Mouse (Mus musculus) embryonic fibroblast, embryonic 13.5 days (primary cell): ENCODE results near the gene Arhgap6. TPM values are rescaled to one million over a fixed set of nuclear protein-coding genes. Genes with fewer than 3 reads are reported as not detected.

ENCODE experiments used
- H3K27ac ChIP-seq: 2 replicates; pipeline ENCODE4 v1.5.1; 2012; ENCODE audit warnings: low read length, control low read depth, inconsistent platforms; ENCODE audit not compliant: insufficient read depth
- H3K4me1 ChIP-seq: 2 replicates; pipeline ENCODE4 v1.6.1; 2011; ENCODE audit warnings: low read length; ENCODE audit not compliant: control insufficient read depth, insufficient read depth
- H3K4me3 ChIP-seq: 2 replicates; pipeline ENCODE4 v1.5.1; 2011; ENCODE audit warnings: mild to moderate bottlenecking, control low read depth, low read length; ENCODE audit not compliant: insufficient read depth
- CTCF ChIP-seq: IDR thresholded peaks from 2 replicates; pipeline ENCODE4 v1.5.1; 2011; ENCODE audit warnings: mild to moderate bottlenecking, control low read depth, low read length, moderate library complexity, borderline replicate concordance; ENCODE audit not compliant: insufficient read depth
- POLR2A ChIP-seq: IDR thresholded peaks from 2 replicates; pipeline ENCODE4 v1.6.1; 2011; ENCODE audit warnings: low read depth, mild to moderate bottlenecking, control low read depth, low read length, moderate library complexity
- polyA plus RNA-seq: library from polyadenylated mRNA; stranded (reverse); fragments of >200 nt; gene quantifications from 2 replicates; pipeline ENCODE4 v1.2.4, GENCODE M21; 2011; ENCODE audit warnings: low read depth; ENCODE audit not compliant: missing spikeins, insufficient read length

Gene Arhgap6
- polyA plus RNA-seq, 1 experiment: 3.9 TPM

- no peak for TF ChIP-seq CTCF
- no peak for TF ChIP-seq POLR2A
- Histone ChIP-seq H3K27ac (no peak overlapping the region), H3K4me3 (no peak overlapping the region), H3K4me1 (no peaks in the 10 kb centered on the region)
Measured at GRCm38 (mm10) chrX:168874688-168875087, 79.8 kb downstream of the Arhgap6 start.

GRCm38 (mm10) chrX:168903557-168903956 lies 108.7 kb downstream of the Arhgap6 start:
- Histone ChIP-seq H3K27ac (no peak overlapping the region), H3K4me3 (no peak overlapping the region), H3K4me1 (no peaks in the 10 kb centered on the region)
- TF ChIP-seq CTCF (no peak), POLR2A (no peak)

- no peak for TF ChIP-seq POLR2A
- TF ChIP-seq CTCF: no peak
- Histone ChIP-seq H3K4me3 (no peak overlapping the region), H3K4me1 (no peaks in the 10 kb centered on the region), H3K27ac (no peak overlapping the region)
Measured at GRCm38 (mm10) chrX:168904086-168904485, 109.2 kb downstream of the Arhgap6 start.

GRCm38 (mm10) chrX:168907586-168907985 lies 112.7 kb downstream of the Arhgap6 start:
- Histone ChIP-seq H3K27ac (no peak overlapping the region), H3K4me1 (no peaks in the 10 kb centered on the region), H3K4me3 (no peak overlapping the region)
- TF ChIP-seq CTCF: no peak
- no peak for TF ChIP-seq POLR2A

GRCm38 (mm10) chrX:168913519-168913918 lies 118.6 kb downstream of the Arhgap6 start:
- TF ChIP-seq CTCF (no peak), POLR2A (no peak)
- no peaks in the 10 kb centered on the region for H3K4me1 ChIP-seq
- H3K27ac ChIP-seq: no peak overlapping the region
- no peak overlapping the region for H3K4me3 ChIP-seq

- Histone ChIP-seq H3K4me3 (no peak overlapping the region), H3K27ac (no peak overlapping the region), H3K4me1 (no peaks in the 10 kb centered on the region)
- TF ChIP-seq POLR2A (no peak), CTCF (no peak)
Measured at GRCm38 (mm10) chrX:168920942-168921341, 126.0 kb downstream of the Arhgap6 start.

- TF ChIP-seq POLR2A: no peak
- no peak for TF ChIP-seq CTCF
- no peaks in the 10 kb centered on the region for H3K4me1 ChIP-seq
- H3K4me3 ChIP-seq: no peak overlapping the region
- H3K27ac ChIP-seq: no peak overlapping the region
Measured at GRCm38 (mm10) chrX:168932420-168932819, 137.5 kb downstream of the Arhgap6 start.

GRCm38 (mm10) chrX:168935447-168935846 lies 140.5 kb downstream of the Arhgap6 start:
- TF ChIP-seq CTCF (no peak), POLR2A (no peak)
- Histone ChIP-seq H3K4me1 (no peaks in the 10 kb centered on the region), H3K27ac (no peak overlapping the region), H3K4me3 (no peak overlapping the region)

GRCm38 (mm10) chrX:168937941-168938340 lies 143.0 kb downstream of the Arhgap6 start:
- no peaks in the 10 kb centered on the region for H3K4me1 ChIP-seq
- TF ChIP-seq POLR2A (no peak), CTCF (no peak)
- no peak overlapping the region for H3K27ac ChIP-seq
- H3K4me3 ChIP-seq: no peak overlapping the region

- Histone ChIP-seq H3K4me3 (no peak overlapping the region), H3K27ac (no peak overlapping the region), H3K4me1 (no peaks in the 10 kb centered on the region)
- no peak for TF ChIP-seq POLR2A
- no peak for TF ChIP-seq CTCF
Measured at GRCm38 (mm10) chrX:168941684-168942083, 146.8 kb downstream of the Arhgap6 start.

- TF ChIP-seq POLR2A: no peak
- no peak for TF ChIP-seq CTCF
- Histone ChIP-seq H3K4me3 (no peak overlapping the region), H3K27ac (no peak overlapping the region), H3K4me1 (no peaks in the 10 kb centered on the region)
Measured at GRCm38 (mm10) chrX:168943217-168943616, 148.3 kb downstream of the Arhgap6 start.
